Mouse (Mus musculus) ES-Bruce4 (cell line): ENCODE measurements around the gene Ccdc13.

ENCODE experiments used
- CTCF ChIP-seq: IDR thresholded peaks from one replicate; pipeline ENCODE4 v1.8.1; 2011; ENCODE audit warnings: low read depth, low read length
- EP300 ChIP-seq: IDR thresholded peaks from 2 replicates; pipeline ENCODE4 v1.6.1; 2011; ENCODE audit warnings: low read depth, low read length; ENCODE audit not compliant: insufficient read depth
- POLR2A ChIP-seq: IDR thresholded peaks from one replicate; pipeline ENCODE4 v1.8.1; 2011; ENCODE audit warnings: low read length; ENCODE audit not compliant: insufficient read depth

DNA sequence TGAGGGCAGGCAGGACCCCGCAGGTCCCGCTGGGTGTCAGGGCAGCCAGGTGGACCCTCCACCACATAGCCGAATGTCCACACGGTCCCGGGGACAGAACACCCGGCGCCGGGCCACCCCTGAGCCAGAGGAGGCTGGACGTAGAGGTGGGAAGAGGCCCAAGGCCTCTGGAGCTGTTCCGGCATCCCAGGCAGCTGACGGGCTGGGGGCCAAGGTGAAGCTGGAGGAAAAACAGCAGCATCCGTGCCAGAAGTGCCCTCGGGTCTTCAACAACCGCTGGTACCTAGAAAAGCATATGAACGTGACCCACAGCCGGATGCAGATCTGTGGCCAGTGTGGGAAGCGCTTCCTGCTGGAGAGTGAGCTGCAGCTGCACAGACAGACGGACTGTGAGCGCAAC lies 75.5 kb downstream of the Ccdc13 start:
- TF ChIP-seq CTCF: no peak
- no peak for TF ChIP-seq POLR2A
- no peak for TF ChIP-seq EP300
